Mouse (Mus musculus): ENCODE results near the gene Asb10.

Asb10 gene

GRCm38 (mm10) chr5:24536511-24536910 lies 4.3 kb downstream of the Asb10 start:
- DNase-seq (ENCODE audit: low read depth, low spot score): no peak

- DNase-seq (ENCODE audit: low read depth, low spot score): no peak
Observed at GRCm38 (mm10) chr5:24535731-24536130, 5.0 kb downstream of the Asb10 start.

GRCm38 (mm10) chr5:24534292-24534691 lies 6.5 kb downstream of the Asb10 start:
- no peak for DNase-seq (ENCODE audit: low read depth, low spot score)

GRCm38 (mm10) chr5:24533391-24533790 lies 7.4 kb downstream of the Asb10 start:
- no peak for DNase-seq (ENCODE audit: low read depth, low spot score)

- DNase-seq (ENCODE audit: low read depth, low spot score): peak; percentile 93
Observed at GRCm38 (mm10) chr5:24530042-24530689, 10.6 kb downstream of the Asb10 start.

- no peak for DNase-seq (ENCODE audit: low read depth, low spot score)
Observed at GRCm38 (mm10) chr5:24527780-24528179, 13.0 kb downstream of the Asb10 start.

GRCm38 (mm10) chr5:24526889-24527230 lies 13.9 kb downstream of the Asb10 start, which contains the start of gene Gbx1:
Gene Gbx1, minus strand, starts transcription at chr5:24527202.
- DNase-seq (ENCODE audit: low read depth, low spot score): no peak

GRCm38 (mm10) chr5:24526190-24526888 lies 14.4 kb downstream of the Asb10 start:
- DNase-seq (ENCODE audit: low read depth, low spot score): no peak

- DNase-seq (ENCODE audit: low read depth, low spot score): no peak
Observed at GRCm38 (mm10) chr5:24525360-24526189, 15.2 kb downstream of the Asb10 start.

- no peak for DNase-seq (ENCODE audit: low read depth, low spot score)
Observed at GRCm38 (mm10) chr5:24524522-24524921, 16.3 kb downstream of the Asb10 start.

- DNase-seq (ENCODE audit: low read depth, low spot score): no peak
Observed at GRCm38 (mm10) chr5:24523806-24524205, 17.0 kb downstream of the Asb10 start.

GRCm38 (mm10) chr5:24521366-24521765 lies 19.4 kb downstream of the Asb10 start:
- DNase-seq (ENCODE audit: low read depth, low spot score): no peak

GRCm38 (mm10) chr5:24512271-24512670 lies 28.5 kb downstream of the Asb10 start:
- DNase-seq (ENCODE audit: low read depth, low spot score): no peak

GRCm38 (mm10) chr5:24510635-24511034 lies 30.1 kb downstream of the Asb10 start:
- DNase-seq (ENCODE audit: low read depth, low spot score): peak; percentile 48

GRCm38 (mm10) chr5:24508406-24508805 lies 32.4 kb downstream of the Asb10 start:
- no peak for DNase-seq (ENCODE audit: low read depth, low spot score)

GRCm38 (mm10) chr5:24505513-24505912 lies 35.3 kb downstream of the Asb10 start:
- DNase-seq (ENCODE audit: low read depth, low spot score): no peak

- DNase-seq (ENCODE audit: low read depth, low spot score): no peak
Observed at GRCm38 (mm10) chr5:24502786-24503185, 38.0 kb downstream of the Asb10 start.

- DNase-seq (ENCODE audit: low read depth, low spot score): peak; percentile 58
Observed at GRCm38 (mm10) chr5:24500851-24501250, 39.9 kb downstream of the Asb10 start.

- peak; percentile 62 for DNase-seq (ENCODE audit: low read depth, low spot score)
Observed at GRCm38 (mm10) chr5:24499113-24499512, 41.7 kb downstream of the Asb10 start.

GRCm38 (mm10) chr5:24497526-24497925 lies 43.3 kb downstream of the Asb10 start:
- DNase-seq (ENCODE audit: low read depth, low spot score): no peak

- DNase-seq (ENCODE audit: low read depth, low spot score): peak; percentile 63
Observed at GRCm38 (mm10) chr5:24496756-24497155, 44.0 kb downstream of the Asb10 start.

- peak; percentile 6 for DNase-seq (ENCODE audit: low read depth, low spot score)
Observed at GRCm38 (mm10) chr5:24495019-24495418, 45.8 kb downstream of the Asb10 start.

All from brain, adult 2 months (tissue).